Mouse (Mus musculus) ovary, postnatal 36 days (tissue): ENCODE results near the gene H2bfm.
"Not testable (repeated sequence)": the region's sequence is repeated elsewhere in the genome, so short reads cannot be mapped to it uniquely, and the experiment has no call there.

Experiments used
- DNase-seq: peaks from one replicate; pipeline ENCODE4 v3.0.0; 2022; ENCODE audit warnings: low spot score, mixed read lengths

Gene H2bfm

DNA sequence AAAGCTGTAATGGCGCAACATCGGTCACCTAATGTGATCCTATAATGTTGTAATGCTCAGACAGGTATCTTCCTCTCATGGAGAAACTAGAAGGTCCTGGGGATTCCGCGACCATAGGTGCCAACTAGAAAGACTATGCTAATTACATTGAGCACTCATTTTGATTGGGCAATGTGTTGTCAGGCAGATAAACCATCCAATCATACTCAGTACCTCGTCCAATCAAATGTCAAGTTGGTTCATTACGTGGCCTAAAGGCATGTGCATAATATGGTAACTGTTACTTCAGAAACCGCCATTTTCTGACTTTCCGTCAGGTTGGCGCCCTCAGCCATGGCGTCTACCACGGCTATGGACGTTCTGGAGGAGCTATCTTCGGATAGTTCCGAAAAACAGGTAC, at the start of gene H2bfm:
TSS of gene H2bfm (plus strand) at position 295 of the 400 bp plus-strand sequence.
- DNase-seq, result no peak

DNA sequence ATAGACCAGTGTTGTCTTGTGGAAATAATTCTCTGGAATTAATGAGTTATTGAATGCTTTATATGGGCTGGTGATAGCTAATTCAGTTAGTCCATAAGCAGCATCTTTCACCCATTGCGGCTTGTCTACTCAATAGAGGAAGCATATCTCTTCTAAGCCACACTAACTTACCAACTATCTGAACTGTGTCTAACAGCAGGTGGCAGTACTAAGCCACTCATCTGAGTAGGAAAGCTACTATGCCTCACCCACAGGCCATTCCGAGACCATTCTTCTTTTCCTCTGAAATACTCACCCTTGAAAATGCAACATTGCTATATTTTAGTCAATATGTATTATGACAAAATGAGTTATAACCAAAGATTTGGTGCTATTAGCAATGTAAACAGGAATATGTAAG, 31.4 kb upstream of the H2bfm start:
- no peak for DNase-seq

- no peak for DNase-seq
These were observed 22.8 kb upstream of the H2bfm start for GRCm38 (mm10) chrX:136904369-136904768.

- no peak for DNase-seq
These were observed 1.3 kb upstream of the H2bfm start for GRCm38 (mm10) chrX:136925863-136926262.

GRCm38 (mm10) chrX:136937985-136938384, 10.9 kb downstream of the H2bfm start:
- no peak for DNase-seq

DNA sequence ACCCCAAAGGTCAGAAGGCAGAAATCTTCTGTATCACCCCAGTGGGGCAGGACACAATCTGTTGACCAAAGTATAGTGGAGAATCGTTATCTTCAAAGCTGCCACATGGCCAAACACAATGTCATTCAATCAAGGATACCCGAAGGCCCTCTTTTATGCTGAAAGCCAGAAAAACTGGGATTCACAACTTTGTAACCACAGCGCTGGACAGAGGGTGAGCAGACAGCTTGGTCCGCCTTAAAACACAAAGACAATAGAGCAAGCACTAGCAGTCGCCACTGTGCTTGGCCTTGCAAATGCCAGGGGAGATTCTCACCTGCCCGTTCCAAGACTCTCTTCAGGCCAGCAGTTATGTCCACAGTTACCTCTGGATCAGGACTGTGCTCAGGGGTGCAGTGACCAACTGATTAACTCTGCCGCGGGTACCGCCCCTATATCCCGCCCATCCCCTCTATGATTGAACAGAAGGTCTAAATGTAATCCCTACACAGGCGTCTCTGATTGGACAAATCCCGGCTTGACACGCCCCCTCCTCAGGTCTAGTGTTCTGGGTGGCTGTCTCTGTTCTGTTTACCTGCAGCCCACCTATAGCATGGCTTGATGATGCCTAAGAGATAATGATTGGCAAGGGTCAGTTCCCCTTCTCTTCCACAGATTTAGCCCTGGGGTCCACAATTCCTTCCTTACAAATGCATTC, 30.6 kb downstream of the H2bfm start:
- peak; percentile 67 for DNase-seq

GRCm38 (mm10) chrX:136958300-136958699, 31.2 kb downstream of the H2bfm start:
- not testable (repeated sequence) for DNase-seq

DNA sequence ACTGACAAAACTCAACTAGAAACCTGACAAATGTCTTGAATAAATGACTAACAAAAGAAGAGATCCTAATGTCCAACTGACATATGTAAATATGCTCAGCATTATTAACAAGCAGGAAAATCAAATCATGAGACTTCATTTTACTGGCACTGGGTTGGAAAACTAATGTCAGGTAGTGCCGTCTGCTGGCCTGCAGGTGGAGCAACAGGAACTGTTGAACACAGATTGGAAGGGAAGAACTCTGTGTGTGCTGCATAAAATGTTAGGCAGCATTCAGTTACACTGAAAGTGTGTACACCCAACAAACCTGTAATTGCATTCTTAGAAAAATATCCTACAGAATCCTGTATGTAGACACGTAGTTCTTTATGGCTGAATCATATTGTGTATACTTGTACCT, 32.6 kb downstream of the H2bfm start:
- no peak for DNase-seq

GRCm38 (mm10) chrX:136975397-136975796, 48.3 kb downstream of the H2bfm start, which contains the start of gene Tmsb15b2:
TSS of gene Tmsb15b2 (minus strand) at chrX:136975497.
- DNase-seq, result not testable (repeated sequence)

DNA sequence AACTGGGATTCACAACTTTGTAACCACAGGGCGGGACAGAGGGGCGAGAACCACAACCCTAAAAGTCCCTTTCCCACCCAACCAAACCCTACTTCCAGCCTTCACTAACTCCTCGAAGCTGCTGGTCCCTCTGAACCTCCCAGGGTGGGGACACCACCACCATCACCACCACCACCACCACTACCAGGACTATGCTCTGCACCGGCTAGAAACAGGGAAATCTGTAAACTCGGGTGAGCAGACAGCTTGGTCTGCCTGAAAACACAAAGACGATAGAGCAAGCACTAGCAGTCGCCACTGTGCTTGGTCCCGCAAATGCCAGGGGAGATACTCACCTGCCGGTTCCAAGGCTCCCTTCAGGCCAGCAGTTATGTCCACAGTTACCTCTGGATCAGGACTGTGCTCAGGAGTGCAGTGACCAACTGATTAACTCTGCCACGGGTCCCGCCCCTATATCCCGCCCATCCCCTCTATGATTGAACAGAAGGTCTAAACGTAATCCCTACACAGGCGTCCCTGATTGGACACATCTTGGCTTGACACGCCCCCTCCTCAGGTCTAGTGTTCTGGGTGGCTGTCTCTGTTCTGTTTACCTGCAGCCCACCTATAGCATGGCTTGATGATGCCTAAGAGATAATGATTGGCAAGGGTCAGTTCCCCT, 49.4 kb downstream of the H2bfm start, which contains the start of the genes Tmsb15l and Tmsb15b1:
TSS of gene Tmsb15l (minus strand) at position 446 of the 661 bp plus-strand sequence.
TSS of gene Tmsb15b1 (minus strand) at position 451 of the 661 bp plus-strand sequence.
- DNase-seq, result peak; percentile 19
